Mouse (Mus musculus): ENCODE data around the gene Fxyd1.

Fxyd1 gene

GRCm38 (mm10) chr7:31057071-31057470, at the start of gene Fxyd1:
Gene Fxyd1 (minus strand): TSS chr7:31057199.
- no peak for DNase-seq (ENCODE audit: inconsistent age in 2 of 2, low spot score in 1 of 2)

DNA sequence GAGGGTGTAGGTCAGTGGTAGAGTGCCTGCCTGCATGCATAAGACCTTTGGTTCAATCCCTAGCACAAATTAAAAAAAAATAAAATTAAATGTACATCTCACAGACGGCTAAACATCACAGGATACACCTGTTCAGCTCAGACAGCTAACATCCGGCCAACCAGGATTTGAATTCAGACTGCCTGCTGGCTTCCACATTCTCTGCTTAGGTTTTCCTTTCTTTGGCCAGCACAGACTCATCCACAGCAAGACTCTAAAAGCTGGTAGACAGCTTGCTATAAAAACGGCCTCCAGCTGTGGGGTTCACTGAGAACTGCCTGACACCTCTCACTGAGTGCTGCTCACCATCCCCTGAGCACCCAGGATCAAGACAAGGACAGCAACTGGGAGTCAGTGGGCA, 49.2 kb upstream of the Fxyd1 start:
- no peak for DNase-seq (ENCODE audit: inconsistent age in 2 of 2, low spot score in 1 of 2)

DNA sequence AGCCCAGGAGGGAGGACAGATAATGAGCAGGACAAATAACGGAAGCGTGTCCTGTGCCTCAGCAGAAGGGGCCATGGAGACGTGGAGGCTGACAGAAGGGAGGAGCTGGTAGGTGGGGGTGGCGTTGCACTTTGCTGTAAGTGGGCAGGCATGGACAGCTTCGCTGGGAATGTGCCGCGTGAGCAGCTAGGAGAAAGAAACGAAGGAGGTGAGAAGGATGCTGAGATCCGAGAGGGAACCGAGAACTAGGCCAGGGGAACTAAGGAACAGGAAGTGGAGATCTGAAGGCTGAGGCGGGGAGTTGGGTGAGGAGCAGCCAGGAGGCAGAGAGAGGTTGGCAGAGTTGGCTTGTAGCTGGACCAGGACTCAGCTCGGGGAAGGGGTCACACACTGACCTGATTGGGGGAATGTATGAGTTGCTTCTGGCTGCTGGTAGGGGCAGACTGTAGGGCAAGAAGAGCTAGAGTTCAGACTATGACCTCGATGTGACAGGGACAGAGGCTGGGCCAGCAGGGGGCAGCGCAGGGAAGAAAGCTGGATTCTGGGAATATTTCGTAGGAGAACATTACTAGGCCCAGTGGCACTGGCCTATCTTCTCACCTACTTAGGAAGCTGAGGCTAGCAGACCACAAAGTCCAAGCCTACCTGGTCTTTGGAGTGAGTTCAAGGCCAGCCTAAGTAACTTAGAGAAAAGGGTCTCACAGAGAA, 48.2 kb upstream of the Fxyd1 start:
- peak; percentile 71 to 88 for DNase-seq (ENCODE audit: inconsistent age in 2 of 2, low spot score in 1 of 2)

DNA sequence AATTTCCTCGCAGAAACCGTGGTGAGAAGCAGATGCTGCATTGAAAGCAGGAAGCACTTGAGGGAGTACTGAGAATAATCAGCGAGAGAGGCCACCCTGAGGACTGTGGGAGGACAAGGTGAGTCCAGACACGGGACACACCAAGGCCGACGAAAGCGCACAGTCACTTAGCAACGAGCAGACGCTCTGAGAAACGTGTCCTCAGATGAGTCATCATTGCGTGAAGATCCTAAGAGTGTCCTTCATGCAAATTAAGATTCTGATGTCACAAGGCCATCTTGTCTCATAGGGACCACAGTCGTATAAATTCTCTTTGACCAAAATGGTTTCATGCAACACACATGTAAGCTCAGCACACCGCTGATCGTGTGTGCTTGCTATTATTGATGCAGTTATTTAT, 43.8 kb upstream of the Fxyd1 start:
- DNase-seq (ENCODE audit: inconsistent age in 2 of 2, low spot score in 1 of 2) = peak; percentile 83 to 88

- DNase-seq (ENCODE audit: inconsistent age in 2 of 2, low spot score in 1 of 2) = peak; percentile 43 to 64
These were observed 42.6 kb upstream of the Fxyd1 start for GRCm38 (mm10) chr7:31099612-31099982.

DNA sequence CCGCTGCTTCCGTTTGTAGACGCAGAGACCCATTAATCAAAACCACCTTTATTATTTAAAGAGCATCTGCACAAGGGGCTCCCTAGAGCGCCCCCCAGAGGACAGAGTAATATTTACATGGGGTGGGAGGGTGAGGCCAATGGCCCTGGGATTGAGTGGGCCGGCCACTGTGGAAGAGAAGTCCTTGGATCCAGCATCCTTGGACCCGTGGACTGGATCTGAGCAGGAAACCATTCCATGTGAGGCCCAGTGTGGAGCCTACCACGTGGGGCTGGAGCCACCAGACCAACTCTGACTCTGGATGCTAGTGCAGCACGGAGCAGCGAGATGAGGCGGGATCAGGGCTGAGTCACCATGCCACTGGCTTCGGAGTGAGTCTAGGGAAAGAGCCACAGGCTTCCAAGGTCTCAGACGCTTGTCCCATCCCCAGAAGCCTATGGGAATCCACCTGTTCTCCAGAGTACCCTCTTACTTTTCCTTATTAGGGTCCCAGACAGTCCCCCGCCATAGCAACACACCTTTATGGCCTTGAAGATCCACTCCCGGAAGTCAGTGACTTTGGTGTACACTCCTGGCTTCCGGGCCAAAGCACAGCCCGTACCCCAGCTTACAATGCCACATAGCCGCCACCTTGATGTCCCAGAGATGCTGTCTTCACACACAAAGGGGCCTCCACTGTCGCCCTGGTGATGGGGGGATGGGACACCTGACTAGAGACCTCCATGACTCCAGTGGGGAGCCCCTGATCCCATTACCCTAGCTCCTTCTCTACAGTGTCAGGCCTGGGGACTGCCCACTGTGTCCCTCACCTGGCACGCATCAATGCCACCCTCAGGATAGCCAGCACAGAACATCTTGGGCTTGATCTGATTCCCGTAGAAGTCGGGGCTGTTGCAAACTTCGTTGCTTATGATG, 42.0 kb upstream of the Fxyd1 start:
- peak; percentile 82 to 88 for DNase-seq (ENCODE audit: inconsistent age in 2 of 2, low spot score in 1 of 2)

DNA sequence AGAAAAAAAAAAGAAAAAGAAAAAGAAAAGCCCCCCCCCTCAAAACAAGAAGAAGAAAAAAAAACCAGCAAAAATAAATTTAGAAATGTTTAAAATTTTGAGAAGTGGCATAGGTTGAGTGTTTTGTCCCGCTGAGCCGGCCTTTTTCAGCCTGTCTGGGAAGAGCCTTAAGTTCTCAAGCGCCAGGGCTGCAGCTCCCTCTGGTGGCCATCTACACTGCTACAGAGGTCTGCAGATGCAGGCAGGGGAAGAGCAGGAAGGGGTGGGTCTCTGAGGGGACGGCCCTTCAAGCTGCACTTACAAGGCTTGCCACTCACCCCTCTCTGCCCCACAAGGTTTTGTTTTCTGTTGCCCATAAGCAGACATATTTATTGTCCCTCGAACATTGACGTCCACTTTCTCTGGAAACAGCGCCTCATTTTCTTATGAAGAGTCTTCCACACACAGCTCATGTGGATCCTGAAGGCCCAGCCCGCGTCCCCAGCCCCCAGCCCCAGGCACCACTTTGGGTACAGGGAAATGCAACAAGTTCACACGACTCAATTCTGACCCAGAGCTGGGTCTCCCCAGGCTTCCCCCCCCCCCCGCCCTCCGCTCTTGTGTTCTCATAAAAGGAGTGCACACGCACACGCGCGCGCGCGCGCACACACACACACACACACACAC, 40.7 kb upstream of the Fxyd1 start:
- DNase-seq (ENCODE audit: inconsistent age in 2 of 2, low spot score in 1 of 2) = peak; percentile 90 to 96

GRCm38 (mm10) chr7:31096892-31097564, 40.0 kb upstream of the Fxyd1 start:
- no peak for DNase-seq (ENCODE audit: inconsistent age in 2 of 2, low spot score in 1 of 2)

- no peak for DNase-seq (ENCODE audit: inconsistent age in 2 of 2, low spot score in 1 of 2)
These were observed 37.9 kb upstream of the Fxyd1 start for GRCm38 (mm10) chr7:31094774-31095501.

DNA sequence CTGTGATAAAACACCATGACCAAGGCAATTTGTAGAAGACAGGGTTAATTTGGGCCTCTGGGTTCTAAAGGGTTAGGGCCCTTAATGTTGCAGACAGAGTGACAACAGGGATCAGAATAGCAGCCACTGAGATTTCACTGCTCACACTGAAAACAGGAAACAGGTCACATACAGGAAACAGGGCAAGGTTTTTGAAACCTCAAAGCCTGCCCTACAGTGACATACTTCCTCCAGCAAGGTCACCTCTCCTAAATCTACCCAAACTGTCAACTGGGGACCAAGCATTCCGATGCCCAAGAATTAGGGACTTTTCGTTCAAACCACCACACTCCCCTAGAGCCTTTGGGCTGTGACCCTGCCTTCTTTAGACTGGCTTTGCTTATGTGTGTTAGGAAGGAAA, 32.7 kb upstream of the Fxyd1 start:
- DNase-seq (ENCODE audit: inconsistent age in 2 of 2, low spot score in 1 of 2) = no peak

DNA sequence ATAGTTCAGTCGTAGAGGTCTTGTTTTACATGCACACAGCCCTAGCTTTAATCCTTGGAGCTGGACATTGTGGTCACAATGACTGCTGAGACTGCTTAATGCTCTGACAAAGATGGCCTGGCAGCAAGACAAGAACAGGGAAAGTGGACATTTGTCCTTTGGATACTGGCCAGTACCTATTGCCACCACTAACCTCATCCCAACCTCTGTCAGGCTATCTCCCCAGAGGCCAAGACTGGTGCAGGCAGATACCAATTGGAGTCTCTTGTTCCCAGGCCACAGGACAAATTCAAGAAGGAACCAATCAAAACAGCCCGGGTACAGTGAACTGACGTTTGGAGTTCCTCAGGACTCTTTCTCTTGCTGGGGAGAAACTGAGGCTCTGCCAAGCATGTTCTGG, 31.2 kb upstream of the Fxyd1 start:
- DNase-seq (ENCODE audit: inconsistent age in 2 of 2, low spot score in 1 of 2) = peak in 1 of 2 experiments; percentile 60

DNA sequence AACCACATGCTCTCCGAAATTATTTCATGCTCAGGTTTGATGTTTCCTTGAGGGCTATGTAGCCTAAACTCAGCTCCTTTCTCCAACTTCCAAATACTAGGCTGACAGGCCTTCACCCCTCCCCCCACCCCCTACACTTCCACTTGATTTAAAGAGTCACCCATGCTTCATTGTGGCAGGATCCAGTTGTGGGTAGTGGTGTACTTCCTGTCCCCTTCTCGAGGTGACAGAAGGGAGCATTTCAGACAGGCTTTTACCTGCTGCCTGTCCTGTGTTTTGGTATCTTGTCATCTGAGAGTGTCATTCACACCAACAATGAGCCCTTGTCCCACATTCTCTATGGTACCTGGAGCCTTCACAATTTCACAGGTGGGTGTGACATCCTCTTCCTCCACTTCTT, 30.3 kb upstream of the Fxyd1 start:
- DNase-seq (ENCODE audit: inconsistent age in 2 of 2, low spot score in 1 of 2) = no peak

- DNase-seq (ENCODE audit: inconsistent age in 2 of 2, low spot score in 1 of 2) = no peak
These were observed 29.3 kb upstream of the Fxyd1 start for GRCm38 (mm10) chr7:31086175-31086755.

DNA sequence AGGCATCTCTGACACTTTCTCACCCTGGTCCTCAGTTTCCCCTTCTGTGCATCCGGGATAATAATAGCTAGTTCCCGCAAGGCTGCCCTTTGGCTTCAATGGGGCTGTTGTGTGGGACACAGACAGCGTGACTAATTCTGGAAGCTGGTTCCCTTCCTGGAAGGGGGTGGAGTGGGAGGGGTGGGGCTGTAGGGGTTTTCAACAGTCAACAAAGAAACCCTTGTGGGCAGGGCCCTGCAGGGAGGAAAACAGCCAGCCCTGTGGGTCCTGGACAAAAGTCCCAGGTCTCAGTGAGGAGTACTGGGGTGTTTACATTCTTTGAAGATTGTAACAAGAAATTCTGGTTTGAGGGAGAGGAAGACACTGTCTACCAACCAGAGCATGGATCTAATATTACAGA, 28.2 kb upstream of the Fxyd1 start:
- DNase-seq (ENCODE audit: inconsistent age in 2 of 2, low spot score in 1 of 2) = peak in 1 of 2 experiments; percentile 69

DNA sequence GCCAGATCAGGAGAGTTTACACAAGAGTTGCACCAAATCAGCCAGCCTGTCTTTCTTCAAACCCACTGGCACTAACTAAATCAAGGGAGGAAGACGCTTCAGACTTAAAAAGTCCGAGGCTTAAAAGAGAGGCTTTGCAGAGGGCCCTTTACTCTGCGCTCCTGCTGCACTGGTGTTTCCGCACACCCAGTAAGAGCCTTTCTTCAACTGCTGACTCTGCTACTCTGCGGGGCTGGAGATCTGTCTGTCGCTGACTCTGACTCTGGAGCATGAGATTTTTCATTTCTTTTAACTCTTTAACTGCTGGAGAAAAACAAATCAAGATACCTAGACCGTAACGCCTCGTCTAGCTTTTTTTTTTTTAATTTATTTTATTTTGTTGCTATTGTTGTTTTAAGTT, 27.1 kb upstream of the Fxyd1 start:
- DNase-seq (ENCODE audit: inconsistent age in 2 of 2, low spot score in 1 of 2) = no peak

DNA sequence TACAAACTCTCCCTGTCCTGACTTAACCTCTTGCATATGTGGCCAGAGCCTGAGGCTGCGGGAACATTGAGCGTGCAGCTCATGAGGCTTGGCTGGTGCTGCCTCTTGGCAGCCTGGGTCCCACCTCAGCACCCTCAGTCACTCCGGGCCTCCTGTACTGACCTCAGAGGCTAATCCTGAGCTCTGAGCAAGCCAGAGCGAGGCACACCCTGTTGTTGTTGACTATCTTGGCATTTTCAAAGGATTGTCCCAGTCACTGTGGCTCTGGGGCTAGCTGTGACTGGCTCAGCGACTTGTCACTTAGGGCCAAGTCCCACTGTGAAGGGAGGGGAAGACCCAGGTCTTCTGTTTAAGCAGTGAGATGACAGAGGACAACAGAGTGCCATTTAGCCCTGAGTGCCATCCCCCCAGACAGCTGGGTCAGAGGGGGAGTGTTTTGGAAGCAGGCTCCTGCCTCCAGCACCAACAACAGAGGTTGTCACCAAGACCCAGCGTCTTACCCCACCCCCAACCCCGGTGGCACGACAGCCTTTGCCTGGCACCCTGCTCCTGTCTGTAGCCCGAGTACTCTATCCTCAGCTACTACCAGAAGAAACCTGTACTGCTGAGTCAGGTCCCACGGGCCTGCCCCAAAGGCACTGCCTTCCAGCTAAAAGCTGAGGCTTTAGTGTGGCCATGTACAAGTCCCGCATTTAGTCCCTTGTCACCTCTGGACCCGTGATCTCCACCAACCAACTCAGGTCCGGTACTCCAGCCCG, 26.0 kb upstream of the Fxyd1 start:
- DNase-seq (ENCODE audit: inconsistent age in 2 of 2, low spot score in 1 of 2) = peak in 1 of 2 experiments; percentile 66

DNA sequence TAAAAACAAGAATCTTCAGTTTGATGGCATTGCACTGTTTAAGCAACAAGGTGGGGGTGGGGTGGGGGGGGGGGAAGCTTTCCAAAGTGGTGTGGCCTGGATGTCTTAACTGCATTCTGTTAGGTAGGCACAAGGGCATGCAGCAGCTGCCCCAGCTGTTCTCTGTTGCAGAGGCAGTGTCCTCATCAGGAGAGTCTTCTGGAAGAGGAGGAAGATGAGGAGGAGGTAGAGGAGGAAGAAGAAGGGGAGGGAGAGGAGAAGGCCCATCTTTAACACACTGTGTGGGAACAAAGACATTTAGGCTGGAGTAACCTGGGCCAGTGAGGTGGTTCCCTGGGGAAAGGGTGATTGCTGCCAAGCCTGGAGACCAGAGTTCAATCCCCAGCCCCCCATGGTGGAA, 25.1 kb upstream of the Fxyd1 start:
- DNase-seq (ENCODE audit: inconsistent age in 2 of 2, low spot score in 1 of 2) = no peak

- DNase-seq (ENCODE audit: inconsistent age in 2 of 2, low spot score in 1 of 2) = no peak
These were observed 24.1 kb upstream of the Fxyd1 start for GRCm38 (mm10) chr7:31081106-31081505.

DNA sequence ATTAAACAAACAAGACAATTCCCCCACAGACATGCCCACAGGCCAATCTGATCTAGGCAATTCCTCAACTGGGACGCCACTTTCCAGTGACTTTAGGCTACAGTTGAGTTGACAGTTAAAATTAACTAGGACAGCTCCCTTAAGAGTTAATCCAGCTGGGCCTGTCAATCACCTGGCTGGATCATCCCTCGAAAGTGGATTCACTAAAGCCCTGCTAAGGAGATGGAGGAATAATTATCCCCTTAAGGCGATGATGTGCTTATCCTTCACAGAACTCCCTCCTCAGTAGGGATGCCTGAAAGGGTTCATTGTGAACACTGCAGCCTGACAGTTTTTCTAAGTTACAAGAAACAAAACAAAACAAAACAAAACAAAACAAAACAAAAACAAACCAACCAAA, 23.6 kb upstream of the Fxyd1 start:
- DNase-seq (ENCODE audit: inconsistent age in 2 of 2, low spot score in 1 of 2) = no peak

Data from adrenal gland, adult (tissue).